In the genomic region with DNA sequence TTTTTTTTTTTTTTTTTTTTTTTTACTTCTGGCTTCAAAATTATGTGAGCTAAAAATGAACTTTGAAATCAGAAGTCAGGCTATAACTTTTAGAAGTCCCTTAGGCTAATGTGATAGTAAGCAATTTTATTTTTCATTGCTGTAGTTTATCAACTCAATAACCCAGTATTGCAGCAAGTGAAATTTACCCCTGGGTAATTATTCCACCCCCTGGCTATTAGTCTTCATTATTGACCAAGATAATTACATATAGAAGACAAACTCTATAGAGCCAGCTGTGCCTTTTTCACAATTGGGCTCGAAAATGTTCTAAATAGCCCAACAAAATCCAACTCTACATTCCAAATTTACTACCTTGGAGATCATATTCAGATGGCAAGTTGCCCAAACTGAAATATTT, we compare ENCODE assay signal across 34 mouse cellular contexts.
"Had no signal": no experiment of that assay in that cellular context is flagged by ENCODE, and none has a peak within 500 bp of the region (broad histone marks: within the 10 kb centered on the region; RNA-seq: fewer than 3 reads in every experiment).

No protein-coding gene starts in this region.

- H3K9ac ChIP-seq: heart, embryonic 12.5 days; heart, embryonic 13.5 days; heart, embryonic 15.5 days; hindbrain, embryonic 12.5 days; hindbrain, embryonic 14.5 days; hindbrain, embryonic 15.5 days; intestine, embryonic 15.5 days; kidney, embryonic 15.5 days had no signal

- DNase-seq: heart, postnatal 10 days; heart, postnatal 14 days; heart, postnatal 36 days; heart, postnatal 4 days; kidney, adult 11 months; kidney, adult 18-20 months; kidney, adult 2 months; kidney, adult 8-10 months; kidney, adult 9 months; kidney, postnatal 10 days; kidney, postnatal 14 days; kidney, postnatal 25 days; kidney, postnatal 36 days; kidney, postnatal 4 days; layer of hippocampus, adult 9-11 months; layer of hippocampus, postnatal 36 days had no signal

- H3K27ac ChIP-seq: heart, embryonic 10.5 days; heart, embryonic 13.5 days; heart, embryonic 15.5 days; hindbrain, embryonic 10.5 days; hindbrain, embryonic 12.5 days; hindbrain, embryonic 14.5 days; hindbrain, embryonic 15.5 days; hindbrain, postnatal 0 days; intestine, embryonic 15.5 days; kidney, embryonic 15.5 days; kidney, postnatal 0 days; layer of hippocampus, adult 2 months had no signal

- H3K36me3 ChIP-seq: heart, embryonic 10.5 days; heart, embryonic 12.5 days; heart, embryonic 13.5 days; heart, embryonic 15.5 days; hindbrain, embryonic 10.5 days; hindbrain, embryonic 12.5 days; hindbrain, embryonic 15.5 days; intestine, embryonic 15.5 days; kidney, embryonic 15.5 days had no signal

- H3K4me3 ChIP-seq: heart, embryonic 10.5 days; heart, embryonic 12.5 days; heart, embryonic 13.5 days; heart, embryonic 15.5 days; hindbrain, embryonic 10.5 days; hindbrain, embryonic 12.5 days; hindbrain, embryonic 15.5 days; intestine, embryonic 15.5 days; kidney, embryonic 15.5 days; layer of hippocampus, adult 2 months had no signal

- ATAC-seq: hindbrain, embryonic 16.5 days; hindbrain, postnatal 0 days; inflammation-experienced regulatory T-cells, adult 6 months; intestine, embryonic 15.5 days; intestine, embryonic 16.5 days; intestine, postnatal 0 days had no signal

- H3K4me2 ChIP-seq: heart, embryonic 11.5 days; heart, embryonic 12.5 days; heart, embryonic 13.5 days; heart, embryonic 15.5 days; hindbrain, embryonic 12.5 days; hindbrain, embryonic 14.5 days; hindbrain, embryonic 15.5 days; intestine, embryonic 15.5 days; kidney, embryonic 15.5 days had no signal

- H3K9me3 ChIP-seq: heart, embryonic 10.5 days; heart, embryonic 12.5 days; heart, embryonic 13.5 days; heart, embryonic 15.5 days; hindbrain, embryonic 10.5 days; hindbrain, embryonic 12.5 days; hindbrain, embryonic 15.5 days; intestine, embryonic 15.5 days; kidney, embryonic 15.5 days had no signal

- H3K4me1 ChIP-seq: heart, embryonic 10.5 days; heart, embryonic 12.5 days; heart, embryonic 13.5 days; heart, embryonic 15.5 days; hindbrain, embryonic 10.5 days; hindbrain, embryonic 12.5 days; hindbrain, embryonic 15.5 days; intestine, embryonic 15.5 days; kidney, embryonic 15.5 days had no signal

- H3K27me3 ChIP-seq: heart, embryonic 12.5 days; heart, embryonic 13.5 days; heart, embryonic 15.5 days; hindbrain, embryonic 12.5 days; hindbrain, embryonic 15.5 days; intestine, embryonic 15.5 days; kidney, embryonic 15.5 days had no signal
